Mouse (Mus musculus) CH12.LX (cell line): ENCODE results near the gene Abraxas2. TPM values are rescaled to one million over a fixed set of nuclear protein-coding genes. Genes with fewer than 3 reads are reported as not detected.

ENCODE experiments used
- DNase-seq: peaks from one replicate; pipeline ENCODE4 v3.0.0-alpha.2; 2013; ENCODE audit errors: extremely low read depth
- H3K27ac ChIP-seq: 2 replicates; pipeline ENCODE4 v1.5.1; 2012; ENCODE audit warnings: low read depth, mild to moderate bottlenecking, control low read depth, moderate library complexity; ENCODE audit not compliant: insufficient read depth
- H3K27me3 ChIP-seq: replicated peaks from 2 replicates; pipeline ENCODE3; 2012; ENCODE audit warnings: inconsistent platforms
- H3K36me3 ChIP-seq, 2 experiments: replicated peaks in 1 of 2; 2 replicates each; pipeline versions ENCODE3 to v1.6.1; 2012; ENCODE audit warnings: inconsistent platforms in 1 of 2, low read length in 1 of 2, mild to moderate bottlenecking in 1 of 2, mixed read lengths in 1 of 2, moderate library complexity in 1 of 2; ENCODE audit not compliant: control insufficient read depth in 1 of 2, insufficient read depth in 1 of 2
- H3K4me1 ChIP-seq, 2 experiments: 2 replicates each; pipeline ENCODE4 v1.6.1; 2012; ENCODE audit warnings: inconsistent platforms in 1 of 2, moderate library complexity in 1 of 2; ENCODE audit not compliant: insufficient read depth in 2 of 2, control insufficient read depth in 1 of 2
- H3K4me2 ChIP-seq: 2 replicates; pipeline ENCODE4 v1.6.1; 2012; ENCODE audit warnings: low read depth, mild to moderate bottlenecking, control low read depth; ENCODE audit not compliant: poor library complexity, insufficient read depth, severe bottlenecking
- H3K4me3 ChIP-seq, 3 experiments: fragments of 150-350 bp in 1 of 3; sonication (generic) in 1 of 3; replicated peaks in 1 of 3; 2 replicates each; pipeline versions ENCODE3 to v1.5.1; 2011 to 2012; ENCODE audit warnings: low read depth in 2 of 3, low read length in 2 of 3, mild to moderate bottlenecking in 2 of 3, moderate library complexity in 2 of 3, control low read depth in 1 of 3, improper control_type of control experiment in 1 of 3, inconsistent platforms in 1 of 3, mixed read lengths in 1 of 3; ENCODE audit not compliant: poor library complexity in 1 of 3
- H3K79me2 ChIP-seq: replicated peaks from 2 replicates; pipeline ENCODE4 v1.6.1; 2012; ENCODE audit warnings: mild to moderate bottlenecking, moderate library complexity; ENCODE audit not compliant: control insufficient read depth, poor library complexity, insufficient read depth, severe bottlenecking; ENCODE audit errors: extremely low read depth
- H3K9ac ChIP-seq: 2 replicates; pipeline ENCODE4 v1.6.1; 2012; ENCODE audit warnings: low read depth, mild to moderate bottlenecking, control low read depth, moderate library complexity; ENCODE audit not compliant: insufficient read depth
- H3K9me3 ChIP-seq: replicated peaks from 2 replicates; pipeline ENCODE3; 2012; ENCODE audit warnings: low read length, inconsistent platforms, mixed read lengths
- BHLHE40 ChIP-seq: IDR thresholded peaks from 2 replicates; pipeline ENCODE4 v1.6.1; 2011; ENCODE audit warnings: mild to moderate bottlenecking, low read depth, low read length, improper control_type of control experiment
- CTCF ChIP-seq, 2 experiments: IDR thresholded peaks in 1 of 2; conservative IDR thresholded peaks in 1 of 2; 2 replicates each; pipeline ENCODE4 v1.5.1; 2011 to 2012; ENCODE audit warnings: low read depth in 2 of 2, low read length in 2 of 2, improper control_type of control experiment in 1 of 2, inconsistent platforms in 1 of 2, mild to moderate bottlenecking in 1 of 2, moderate library complexity in 1 of 2
- GABPA ChIP-seq: IDR thresholded peaks from 2 replicates; pipeline ENCODE4 v1.6.1; 2012; ENCODE audit warnings: low read depth, low read length, improper control_type of control experiment, inconsistent platforms; ENCODE audit not compliant: insufficient replicate concordance
- HCFC1 ChIP-seq: IDR thresholded peaks from 2 replicates; pipeline ENCODE4 v1.6.1; 2012; ENCODE audit warnings: low read depth, mild to moderate bottlenecking, inconsistent platforms, low read length, improper control_type of control experiment
- IRF4 ChIP-seq: IDR thresholded peaks from 2 replicates; pipeline ENCODE4 v1.6.1; 2014; ENCODE audit warnings: low read depth, mild to moderate bottlenecking, inconsistent platforms, low read length, improper control_type of control experiment
- JUN ChIP-seq: IDR thresholded peaks from 2 replicates; pipeline ENCODE4 v1.6.1; 2011; ENCODE audit warnings: low read depth, mild to moderate bottlenecking, low read length, improper control_type of control experiment, moderate library complexity; ENCODE audit not compliant: insufficient read depth
- JUND ChIP-seq: conservative IDR thresholded peaks from 2 replicates; pipeline ENCODE4 v1.6.1; 2011; ENCODE audit warnings: low read depth, low read length, improper control_type of control experiment
- KAT2A ChIP-seq: IDR thresholded peaks from 2 replicates; pipeline ENCODE4 v1.6.1; 2012; ENCODE audit warnings: low read length, improper control_type of control experiment, inconsistent platforms; ENCODE audit not compliant: insufficient replicate concordance
- MAFK ChIP-seq: IDR thresholded peaks from 2 replicates; pipeline ENCODE4 v1.6.1; 2011; ENCODE audit warnings: low read length, improper control_type of control experiment; ENCODE audit not compliant: insufficient replicate concordance
- MAX ChIP-seq: IDR thresholded peaks from 2 replicates; pipeline ENCODE4 v1.6.1; 2011; ENCODE audit warnings: low read length, improper control_type of control experiment
- MEF2A ChIP-seq: IDR thresholded peaks from 2 replicates; pipeline ENCODE4 v1.6.1; 2014; ENCODE audit warnings: low read depth, mild to moderate bottlenecking, inconsistent platforms, low read length, improper control_type of control experiment, borderline replicate concordance
- MXI1 ChIP-seq: IDR thresholded peaks from 2 replicates; pipeline ENCODE4 v1.6.1; 2011; ENCODE audit warnings: mild to moderate bottlenecking, low read depth, low read length, improper control_type of control experiment
- MYC ChIP-seq: IDR thresholded peaks from 2 replicates; pipeline ENCODE4 v1.6.1; 2011; ENCODE audit warnings: low read depth, mild to moderate bottlenecking, improper control_type of control experiment, low read length
- NRF1 ChIP-seq: IDR thresholded peaks from 2 replicates; pipeline ENCODE4 v1.6.1; 2014; ENCODE audit warnings: low read depth, mild to moderate bottlenecking, inconsistent platforms, low read length, improper control_type of control experiment, moderate library complexity
- POLR2A ChIP-seq: IDR thresholded peaks from 2 replicates; pipeline ENCODE4 v1.6.1; 2011; ENCODE audit warnings: low read depth, mild to moderate bottlenecking, improper control_type of control experiment, low read length
- POLR2AphosphoS2 ChIP-seq: IDR thresholded peaks from 2 replicates; pipeline ENCODE4 v1.6.1; 2011; ENCODE audit warnings: low read depth, low read length, improper control_type of control experiment
- RAD21 ChIP-seq: IDR thresholded peaks from 2 replicates; pipeline ENCODE4 v1.6.1; 2011; ENCODE audit warnings: low read depth, mild to moderate bottlenecking, low read length, improper control_type of control experiment, moderate library complexity
- SIN3A ChIP-seq: IDR thresholded peaks from 2 replicates; pipeline ENCODE4 v1.6.1; 2012; ENCODE audit warnings: low read length, improper control_type of control experiment, inconsistent platforms
- TBP ChIP-seq: conservative IDR thresholded peaks from 2 replicates; pipeline ENCODE4 v1.6.1; 2011; ENCODE audit warnings: low read depth, low read length, improper control_type of control experiment
- TCF12 ChIP-seq: IDR thresholded peaks from 2 replicates; pipeline ENCODE4 v1.6.1; 2014; ENCODE audit warnings: low read depth, mild to moderate bottlenecking, inconsistent platforms, low read length, improper control_type of control experiment
- UBTF ChIP-seq: IDR thresholded peaks from 2 replicates; pipeline ENCODE4 v1.6.1; 2012; ENCODE audit warnings: low read depth, mild to moderate bottlenecking, inconsistent platforms, low read length, improper control_type of control experiment, moderate library complexity
- USF1 ChIP-seq: IDR thresholded peaks from 2 replicates; pipeline ENCODE4 v1.6.1; 2014; ENCODE audit warnings: low read depth, mild to moderate bottlenecking, inconsistent platforms, low read length, improper control_type of control experiment
- ZKSCAN1 ChIP-seq: IDR thresholded peaks from 2 replicates; pipeline ENCODE4 v1.6.1; 2012; ENCODE audit warnings: low read depth, inconsistent platforms, low read length, improper control_type of control experiment, borderline replicate concordance
- ZMIZ1 ChIP-seq: IDR thresholded peaks from 2 replicates; pipeline ENCODE4 v1.6.1; 2012; ENCODE audit warnings: low read depth, mild to moderate bottlenecking, inconsistent platforms, low read length, improper control_type of control experiment
- ZNF384 ChIP-seq: IDR thresholded peaks from 2 replicates; pipeline ENCODE4 v1.6.1; 2012; ENCODE audit warnings: low read depth, low read length, improper control_type of control experiment, inconsistent platforms
- dilution Hi-C: fragments of 300-500 bp; cut with MboI; formaldehyde crosslinking; loops from 2 replicates; pipeline ENCODE4 v1.14.3; 2020; ENCODE audit warnings: low sequenced_read_pairs; ENCODE audit not compliant: extremely low pct_unique_long_range_greater_than_20kb, extremely low pct_ligation_motif_present
- in situ Hi-C: fragments of 300-500 bp; cut with MboI; formaldehyde crosslinking; loops from 3 replicates; pipeline ENCODE4 v1.14.3; 2019; ENCODE audit warnings: low sequenced_read_pairs, low pct_ligation_motif_present, low pct_unique_long_range_greater_than_20kb, mixed read lengths
- polyA plus RNA-seq: library from polyadenylated mRNA; unstranded; fragments of >175 nt; gene quantifications from 2 replicates; pipeline ENCODE4 v1.2.1, GENCODE M21; 2012; ENCODE audit warnings: low read depth; ENCODE audit not compliant: insufficient read length
- total RNA-seq, 2 experiments: library from RNA; depleted of rRNA; stranded (reverse); fragments of 300-350 nt in 1 of 2; fragments of >200 nt in 1 of 2; gene quantifications; 2 replicates each; pipeline ENCODE4 v1.2.3; 2012 to 2014

Gene Abraxas2
- total and polyA plus RNA-seq, 3 experiments, result 20.1 to 28.4 (median 21.3) TPM

DNA sequence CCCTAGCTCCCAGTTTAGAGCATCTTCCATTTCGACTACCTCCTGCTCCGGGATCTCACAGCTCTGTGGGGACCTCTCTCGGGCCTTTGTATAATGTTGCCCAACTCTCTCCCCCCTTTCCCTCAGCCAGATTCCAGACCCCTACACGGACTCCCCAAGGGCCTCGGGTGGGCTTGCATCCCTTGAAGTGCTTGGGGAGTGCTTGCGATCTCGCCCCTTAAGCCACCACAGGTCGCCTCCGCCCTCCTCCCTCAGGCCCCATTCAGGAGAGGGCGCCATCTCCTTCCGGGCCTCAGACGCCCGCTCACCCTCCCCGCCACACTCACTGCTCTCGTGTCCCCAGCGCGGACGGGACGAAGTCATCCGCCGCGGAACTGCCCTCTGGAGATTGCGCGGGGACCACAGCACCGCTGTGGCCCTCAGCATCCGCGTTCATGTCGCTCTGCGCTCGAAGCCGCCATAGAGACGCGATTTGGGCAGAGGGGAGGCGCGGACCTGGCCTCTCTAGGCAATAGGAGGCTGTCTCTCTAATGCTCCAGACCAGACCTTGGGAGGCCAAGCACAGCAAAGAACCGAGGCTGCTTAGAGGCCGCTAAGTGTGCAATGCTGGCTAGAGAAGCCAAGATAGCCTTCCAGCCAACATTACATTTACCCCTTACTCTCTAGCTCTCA is 6.7 kb upstream of the Abraxas2 start, which contains the start of gene Eef1akmt2 (continued):
- TF ChIP-seq IRF4, result 0 out of 2 replicates have a peak, but pooled peaks have one; percentile 29
- peak; percentile 93 for TF ChIP-seq TCF12
- peak; percentile 25; the same call in 1 of the 2 replicates for TF ChIP-seq GABPA
- peak; percentile 36; the same call in 1 of the 2 replicates for TF ChIP-seq UBTF
- 0 out of 2 replicates have a peak, but pooled peaks have one; percentile 56 for TF ChIP-seq ZMIZ1
- no peak for TF ChIP-seq JUN
- TF ChIP-seq SIN3A, result no peak; the same call in 1 of the 2 replicates

DNA sequence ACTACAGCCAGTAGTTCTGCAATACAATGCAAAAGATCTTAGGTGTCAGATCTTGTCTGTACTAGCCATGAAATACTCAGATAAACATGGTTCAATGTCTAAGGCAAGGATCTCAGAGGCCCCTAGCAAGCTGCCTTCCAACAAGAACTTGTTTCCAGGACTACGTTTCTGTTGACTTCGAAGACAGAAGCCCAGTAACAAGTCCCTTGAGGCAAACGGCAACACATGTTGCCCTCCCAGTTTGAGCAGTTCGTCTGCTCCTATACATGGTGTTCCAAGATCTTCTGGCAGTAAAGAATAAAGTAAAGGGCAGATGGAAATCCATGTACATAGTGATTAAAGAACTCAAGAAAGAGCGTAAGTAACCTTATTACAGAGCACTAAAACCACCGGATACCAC is 5.7 kb upstream of the Abraxas2 start:
- peak overlapping the region; percentile 32; the same call in 1 of the 2 replicates for H3K4me2 ChIP-seq
- in situ Hi-C loops, result no loop called here
- DNase-seq, result no peak
- H3K9me3 ChIP-seq, result no peaks in the 10 kb centered on the region
- dilution Hi-C loops, result no loop called here
- no peak for TF ChIP-seq NRF1
- no peak for TF ChIP-seq JUN
- TF ChIP-seq POLR2A, result no peak
- TF ChIP-seq TBP, result no peak
- no peak for TF ChIP-seq KAT2A
- TF ChIP-seq UBTF, result no peak
- no peak overlapping the region for H3K4me3 ChIP-seq
- H3K4me1 ChIP-seq, result peaks cover 0 to 29% of the 10 kb centered on the region in 2 experiments; a peak in 3 of 4 replicates
- no peak overlapping the region for H3K27ac ChIP-seq
- peak overlapping the region; percentile 77 for H3K9ac ChIP-seq
- H3K27me3 ChIP-seq, result no peaks in the 10 kb centered on the region
- H3K36me3 ChIP-seq, result peaks cover 9 to 21% of the 10 kb centered on the region in 2 experiments
- peaks cover 3% of the 10 kb centered on the region; the same call in 1 of the 2 replicates for H3K79me2 ChIP-seq

DNA sequence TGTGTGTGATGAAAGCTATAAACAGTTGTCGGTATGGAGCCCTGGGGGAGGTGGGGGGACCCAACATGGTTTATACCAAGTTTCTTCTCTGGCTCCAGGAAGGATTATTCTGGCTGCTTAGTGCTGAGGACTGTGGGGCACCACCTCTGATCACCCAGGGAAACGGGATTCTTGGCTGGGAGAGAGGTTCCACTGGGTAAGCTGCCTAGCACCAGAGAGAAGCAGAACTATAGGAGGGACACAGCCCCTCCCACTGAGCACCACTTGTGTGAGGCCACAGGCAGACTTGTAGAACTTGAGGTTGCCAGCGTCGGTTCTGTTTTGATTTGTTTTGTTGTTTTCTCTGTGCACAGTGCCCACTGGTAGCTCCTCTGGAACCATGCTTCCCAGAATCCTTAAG is 5.1 kb upstream of the Abraxas2 start:
- in situ Hi-C loops, result no loop called here
- H3K4me1 ChIP-seq, result peaks cover 0 to 29% of the 10 kb centered on the region in 2 experiments; a peak in 3 of 4 replicates
- H3K79me2 ChIP-seq, result peaks cover 3% of the 10 kb centered on the region; the same call in 1 of the 2 replicates
- H3K9ac ChIP-seq, result no peak overlapping the region
- H3K36me3 ChIP-seq, result peaks cover 9 to 15% of the 10 kb centered on the region in 2 experiments
- no peak overlapping the region for H3K4me2 ChIP-seq
- H3K4me3 ChIP-seq, result no peak overlapping the region
- H3K27me3 ChIP-seq, result no peaks in the 10 kb centered on the region
- DNase-seq, result no peak
- dilution Hi-C loops, result no loop called here
- H3K27ac ChIP-seq, result no peak overlapping the region
- TF ChIP-seq ZNF384, result no peak
- TF ChIP-seq IRF4, result no peak
- no peak for TF ChIP-seq RAD21
- TF ChIP-seq TBP, result no peak
- TF ChIP-seq MXI1, result no peak
- TF ChIP-seq BHLHE40, result no peak
- no peak for TF ChIP-seq CTCF (conservative IDR thresholded peaks at IDR 0.05 in 1 of 2, IDR thresholded peaks at IDR 0.05 in 1 of 2; ENCODE audit: low read depth in 2 of 2, low read length in 2 of 2)
- no peak for TF ChIP-seq POLR2A
- no peak for TF ChIP-seq POLR2AphosphoS2
- TF ChIP-seq MYC, result no peak
- no peak for TF ChIP-seq JUND
- TF ChIP-seq SIN3A, result no peak
- no peak for TF ChIP-seq MAFK
- TF ChIP-seq MAX, result no peak
- TF ChIP-seq ZMIZ1, result no peak
- no peak for TF ChIP-seq HCFC1
- no peak for TF ChIP-seq UBTF
- no peak for TF ChIP-seq MEF2A
- TF ChIP-seq USF1, result no peak
- TF ChIP-seq ZKSCAN1, result no peak
- TF ChIP-seq, all 38 proteins: peak for 0
- no peaks in the 10 kb centered on the region for H3K9me3 ChIP-seq
